Mouse (Mus musculus): ENCODE results near the gene Krtap31-1.
"Not testable (repeated sequence)": the region's sequence is repeated elsewhere in the genome, so short reads cannot be mapped to it uniquely, and the experiment has no call there.

Krtap31-1 gene

DNA sequence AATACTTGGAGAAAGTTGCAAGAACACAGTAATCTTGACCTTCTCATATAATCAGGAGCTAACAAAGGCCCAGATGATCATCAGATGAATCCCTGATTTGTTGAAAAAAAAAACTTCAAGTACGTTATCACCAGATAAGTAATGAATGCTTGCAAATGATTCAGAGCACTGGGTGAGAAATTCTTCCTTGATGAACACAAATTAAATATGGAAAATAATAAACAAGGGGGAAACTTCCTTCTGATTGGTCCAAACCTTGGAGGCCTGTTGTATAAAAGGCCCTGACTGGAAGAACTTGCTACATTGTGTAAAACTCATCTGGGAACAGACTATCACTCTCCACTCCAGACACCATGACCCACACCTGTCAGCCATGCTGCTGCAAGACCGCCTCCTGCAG lies at the start of gene Krtap31-1:
Gene Krtap31-1 (plus strand): TSS at position 301 of the 400 bp plus-strand sequence.
- in situ Hi-C loops (cut with MboI; ENCODE audit: unreplicated experiment in 2 of 2), result no loop called here

DNA sequence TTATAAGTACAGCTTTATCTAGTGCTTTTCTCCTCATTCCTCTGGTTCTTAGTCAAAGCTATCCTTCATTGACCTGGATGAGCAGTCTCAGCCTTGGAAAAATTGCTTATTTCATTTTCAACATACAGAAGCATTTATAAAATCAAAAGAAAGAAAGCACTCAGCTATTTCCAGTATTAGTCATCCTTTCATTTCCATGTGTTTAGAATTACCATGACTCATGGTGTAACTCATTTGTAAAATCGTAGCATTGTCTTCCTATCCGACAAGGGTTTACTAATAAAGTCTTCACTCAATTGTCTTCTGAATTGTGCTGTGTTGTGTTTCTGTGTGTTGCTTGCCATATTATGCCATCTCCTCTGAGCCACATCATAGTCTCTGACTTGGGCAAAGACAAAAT lies 49.0 kb upstream of the Krtap31-1 start:
- in situ Hi-C loops (cut with MboI; ENCODE audit: unreplicated experiment in 2 of 2), result no loop called here

DNA sequence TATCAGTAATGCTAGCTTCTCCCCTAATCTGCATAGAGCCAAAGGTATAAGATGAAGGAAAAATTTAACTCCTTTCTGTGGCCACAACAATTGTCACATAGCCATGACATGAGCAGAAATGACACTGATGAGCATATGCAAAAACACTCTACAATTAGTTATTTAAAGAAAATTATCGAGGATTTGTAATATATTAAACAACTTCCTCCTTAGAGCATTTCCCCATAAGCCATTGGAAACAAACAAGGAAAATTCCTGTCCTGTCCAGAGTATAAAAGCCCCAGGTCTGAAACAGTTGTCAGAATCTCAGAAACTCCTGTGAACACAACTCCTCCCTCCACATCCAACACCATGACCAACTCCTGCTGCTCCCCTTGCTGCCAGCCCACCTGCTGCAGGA lies 43.5 kb upstream of the Krtap31-1 start, which contains the start of gene Gm11559:
Gene Gm11559 (plus strand): TSS at position 301 of the 400 bp plus-strand sequence.
- in situ Hi-C loops (cut with MboI; ENCODE audit: unreplicated experiment in 2 of 2), result not testable (repeated sequence)

DNA sequence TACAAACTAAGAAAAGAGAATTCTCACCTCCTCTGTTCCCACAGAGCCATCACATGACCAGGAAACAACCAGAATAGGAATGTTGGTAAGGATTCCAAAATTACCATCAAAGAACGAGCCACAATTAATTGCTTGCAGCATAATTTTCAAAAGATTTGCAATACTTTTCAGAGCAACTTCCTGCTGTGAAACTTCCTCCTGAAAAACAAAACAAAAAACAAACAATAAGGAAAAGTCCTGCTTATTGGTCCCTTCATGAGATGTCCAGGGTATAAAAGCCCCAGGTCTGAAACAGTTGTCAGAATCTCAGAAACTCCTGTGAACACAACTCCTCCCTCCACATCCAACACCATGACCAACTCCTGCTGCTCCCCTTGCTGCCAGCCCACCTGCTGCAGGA lies 34.6 kb upstream of the Krtap31-1 start, which contains the start of gene Krtap9-1:
Gene Krtap9-1 (plus strand): TSS at position 301 of the 400 bp plus-strand sequence.
- in situ Hi-C loops (cut with MboI; ENCODE audit: unreplicated experiment in 2 of 2), result not testable (repeated sequence)

DNA sequence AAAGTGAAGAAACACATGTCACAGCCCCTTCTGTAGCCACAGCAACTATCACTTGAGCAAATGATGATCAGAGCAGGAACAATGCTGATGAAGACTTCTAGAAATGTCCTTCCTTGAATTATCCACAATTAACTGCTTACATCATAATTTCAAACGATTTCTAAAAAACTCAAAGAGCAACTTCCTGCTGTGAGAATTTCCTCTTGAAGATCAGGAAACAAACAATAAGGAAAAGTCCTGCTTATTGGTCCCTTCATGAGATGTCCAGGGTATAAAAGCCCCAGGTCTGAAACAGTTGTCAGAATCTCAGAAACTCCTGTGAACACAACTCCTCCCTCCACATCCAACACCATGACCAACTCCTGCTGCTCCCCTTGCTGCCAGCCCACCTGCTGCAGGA lies 28.8 kb upstream of the Krtap31-1 start, which contains the start of gene Gm11567:
Gene Gm11567 (plus strand): TSS at position 301 of the 400 bp plus-strand sequence.
- in situ Hi-C loops (cut with MboI; ENCODE audit: unreplicated experiment in 2 of 2), result not testable (repeated sequence)

DNA sequence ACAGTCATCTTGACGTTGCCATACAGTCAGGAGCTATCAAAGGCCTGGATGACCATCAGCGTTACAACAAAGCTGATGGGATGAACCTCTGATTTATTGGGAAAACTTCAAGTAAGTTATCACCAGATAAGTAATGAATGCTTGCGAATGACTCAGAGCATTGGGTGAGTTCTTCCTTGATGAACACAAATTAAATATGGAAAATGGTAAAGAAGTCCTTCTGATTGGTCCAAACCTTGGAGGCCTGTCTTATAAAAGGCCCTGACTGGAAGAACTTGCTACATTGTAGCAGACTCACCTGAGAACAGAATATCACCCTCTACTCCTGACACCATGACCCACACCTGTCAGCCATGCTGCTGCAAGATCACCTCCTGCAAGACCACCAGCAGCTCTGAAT lies 6.7 kb downstream of the Krtap31-1 start, which contains the start of gene Gm11565:
Gene Gm11565 (plus strand): TSS at position 301 of the 400 bp plus-strand sequence.
- in situ Hi-C loops (cut with MboI; ENCODE audit: unreplicated experiment in 2 of 2), result no loop called here

DNA sequence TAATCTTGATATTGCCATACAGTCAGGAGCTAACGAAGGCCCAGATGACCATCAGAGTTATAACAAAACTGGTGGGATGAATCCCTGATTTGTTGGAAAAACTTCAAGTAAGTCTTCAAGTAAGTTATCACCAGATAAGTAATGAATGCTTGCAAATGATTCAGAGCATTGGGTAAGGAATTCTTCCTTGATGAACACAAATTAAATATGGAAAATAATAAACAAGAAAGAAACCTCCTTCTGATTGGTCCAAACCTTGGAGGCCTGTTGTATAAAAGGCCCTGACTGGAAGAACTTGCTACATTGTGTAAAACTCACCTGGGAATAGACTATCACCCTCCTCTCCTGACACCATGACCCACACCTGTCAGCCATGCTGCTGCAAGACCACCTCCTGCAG lies 28.3 kb downstream of the Krtap31-1 start, which contains the start of gene Krtap31-2:
Gene Krtap31-2 (plus strand): TSS at position 301 of the 400 bp plus-strand sequence.
- in situ Hi-C loops (cut with MboI; ENCODE audit: unreplicated experiment in 2 of 2), result no loop called here

DNA sequence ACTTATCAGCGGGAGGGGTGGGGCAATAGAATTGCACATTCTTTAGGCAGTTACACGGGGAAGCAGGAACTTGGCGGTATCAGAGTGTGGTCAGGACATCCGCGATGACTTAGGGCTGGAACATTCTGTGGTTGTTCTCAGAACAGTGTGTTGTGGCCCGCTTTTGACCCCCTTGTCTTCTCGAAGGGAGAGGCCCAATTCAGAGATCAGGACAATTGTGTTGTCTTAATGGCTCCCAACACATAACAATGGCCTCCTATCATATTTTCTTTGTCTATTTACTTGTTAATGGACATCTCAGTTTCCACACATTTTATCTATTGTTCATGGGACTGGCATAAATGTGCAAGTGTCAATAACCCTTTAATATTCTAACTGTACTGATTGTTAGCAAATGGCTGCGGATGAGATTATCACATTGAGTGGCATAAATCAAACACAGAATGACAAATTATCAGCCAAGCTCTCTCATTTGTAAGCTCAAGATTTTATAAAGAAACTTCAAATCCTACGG lies 30.1 kb downstream of the Krtap31-1 start:
- in situ Hi-C loops (cut with MboI; ENCODE audit: unreplicated experiment in 2 of 2), result no loop called here

DNA sequence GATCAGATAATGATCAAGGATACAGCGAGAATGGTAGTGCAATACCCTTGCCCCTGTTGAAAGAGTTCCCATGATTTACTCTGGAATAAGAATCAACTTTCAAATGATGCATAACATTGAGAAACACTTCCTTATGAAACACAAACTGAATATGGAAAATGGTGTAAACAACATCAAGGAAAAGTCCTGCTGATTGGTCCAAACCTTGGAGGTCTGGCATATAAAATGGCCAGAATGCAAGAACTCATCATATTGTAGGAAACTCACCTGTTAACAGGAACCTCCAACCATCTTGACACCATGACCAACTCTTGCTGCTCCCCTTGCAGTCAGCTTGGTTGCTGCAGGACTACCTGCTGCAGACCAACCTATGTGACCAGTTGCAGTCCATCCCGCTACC lies 40.5 kb downstream of the Krtap31-1 start, which contains the start of gene Krtap9-5:
Gene Krtap9-5 (plus strand): TSS at position 301 of the 400 bp plus-strand sequence.
- in situ Hi-C loops (cut with MboI; ENCODE audit: unreplicated experiment in 2 of 2), result no loop called here

Data from v-Abl transformed pro-B cells (cell line).